Mouse (Mus musculus) urinary bladder, postnatal 10 days (tissue): ENCODE measurements around the gene Nav3.

ENCODE experiments used
- DNase-seq: peaks from one replicate; pipeline ENCODE4 v3.0.0; 2022; ENCODE audit warnings: low spot score

Gene Nav3

GRCm38 (mm10) chr10:109806782-109807493, 649.1 kb downstream of the Nav3 start:
- no peak for DNase-seq

DNA sequence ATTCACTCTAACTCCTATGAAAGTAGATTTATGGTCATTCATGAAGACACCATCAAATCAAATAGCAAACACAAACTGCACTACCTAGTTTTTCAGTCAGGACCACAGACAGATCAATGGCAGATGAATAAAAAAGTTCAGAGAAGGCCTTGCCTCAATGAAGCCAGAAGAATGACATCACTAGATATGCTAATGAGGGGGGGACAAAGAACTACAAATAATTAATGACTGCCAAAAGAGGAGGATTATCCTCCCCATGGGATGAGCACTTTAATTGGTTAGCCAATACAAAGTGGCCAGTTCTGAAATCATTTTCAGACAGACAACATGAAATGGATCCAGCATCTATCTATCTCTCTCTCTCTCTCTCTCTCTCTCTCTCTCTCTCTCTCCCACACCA, 652.6 kb downstream of the Nav3 start:
- no peak for DNase-seq

DNA sequence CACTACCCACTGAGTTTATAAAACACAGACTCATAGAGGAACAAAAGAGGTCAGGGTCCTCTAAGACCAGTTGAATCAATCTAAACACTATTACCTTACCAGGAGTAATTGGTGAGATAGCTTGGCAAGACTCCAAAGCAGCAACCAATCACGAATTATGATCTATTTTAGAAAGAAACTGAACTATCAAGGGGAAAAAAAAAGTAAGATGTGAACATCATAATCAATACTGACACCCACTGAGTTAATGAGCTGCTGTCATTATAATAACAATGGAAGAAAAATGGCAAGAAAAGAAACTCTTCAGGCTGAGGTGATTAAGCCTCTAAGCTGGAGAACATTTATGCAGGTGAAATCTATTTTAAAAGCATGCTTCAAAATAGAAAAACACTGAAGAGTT, 653.8 kb downstream of the Nav3 start:
- no peak for DNase-seq

GRCm38 (mm10) chr10:109799246-109799645, 656.8 kb downstream of the Nav3 start:
- no peak for DNase-seq

- no peak for DNase-seq
Measured at GRCm38 (mm10) chr10:109796981-109797380, 659.0 kb downstream of the Nav3 start.

- no peak for DNase-seq
Measured at GRCm38 (mm10) chr10:109793491-109793890, 662.5 kb downstream of the Nav3 start.

GRCm38 (mm10) chr10:109788728-109789127, 667.3 kb downstream of the Nav3 start:
- DNase-seq, result no peak

GRCm38 (mm10) chr10:109779109-109779508, 676.9 kb downstream of the Nav3 start:
- no peak for DNase-seq

- DNase-seq, result no peak
Measured at GRCm38 (mm10) chr10:109769092-109769491, 686.9 kb downstream of the Nav3 start.

- DNase-seq, result no peak
Measured at GRCm38 (mm10) chr10:109765650-109766049, 690.4 kb downstream of the Nav3 start.

- no peak for DNase-seq
Measured at GRCm38 (mm10) chr10:109764412-109765101, 691.4 kb downstream of the Nav3 start.

DNA sequence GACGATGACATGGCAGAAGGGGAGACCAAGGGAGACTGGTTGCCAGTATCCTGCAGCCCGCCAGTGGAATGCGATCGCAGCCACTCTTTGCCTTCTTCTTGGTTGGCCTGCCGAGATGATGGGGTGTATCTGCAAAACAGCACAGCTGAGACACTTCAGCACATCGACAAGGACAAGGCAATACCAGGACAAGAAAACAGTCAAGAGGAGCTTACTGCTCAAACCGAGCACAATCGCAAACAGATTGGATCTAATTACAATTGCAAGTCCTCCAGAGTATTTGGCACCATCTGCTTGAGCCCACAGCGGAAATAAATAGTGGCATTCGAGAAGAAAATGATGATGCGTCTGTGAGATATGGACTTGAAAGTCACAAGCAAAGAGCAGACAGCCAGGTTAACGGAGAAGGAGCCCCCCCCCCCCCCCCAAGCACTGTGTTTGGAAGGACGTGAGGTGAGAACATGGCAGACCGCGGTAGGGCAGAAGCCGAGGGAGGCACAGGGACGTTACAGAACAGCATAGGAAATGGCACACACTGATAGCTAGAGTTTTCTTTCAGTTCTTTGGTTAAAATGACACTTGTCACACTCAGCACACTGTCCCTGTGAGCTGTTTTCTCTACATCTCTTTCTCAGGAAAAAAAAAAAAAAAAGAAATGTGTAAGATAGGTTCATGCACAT, 696.9 kb downstream of the Nav3 start:
- DNase-seq, result no peak

- DNase-seq, result no peak
Measured at GRCm38 (mm10) chr10:109746901-109747300, 709.1 kb downstream of the Nav3 start.

DNA sequence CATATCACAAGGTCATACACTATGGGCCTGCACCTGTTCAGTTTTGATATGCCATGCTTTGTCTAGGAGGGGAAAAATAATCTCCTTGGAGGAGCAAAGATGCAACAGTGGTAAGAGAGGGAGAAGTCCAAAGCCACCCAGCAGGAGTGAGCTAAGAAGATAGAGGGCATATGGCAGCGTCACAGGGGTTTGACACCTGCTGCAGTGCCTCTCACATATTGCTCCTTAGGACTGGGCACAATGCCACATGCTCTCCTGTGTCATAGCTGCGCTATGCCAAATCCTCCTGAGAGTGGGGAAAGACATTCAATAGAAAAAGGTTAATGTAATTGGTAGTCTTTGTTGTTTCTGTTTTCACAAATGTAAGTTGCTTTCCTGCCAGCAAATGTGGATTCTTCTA, 714.3 kb downstream of the Nav3 start:
- DNase-seq, result no peak

- DNase-seq, result no peak
Measured at GRCm38 (mm10) chr10:109740326-109740725, 715.7 kb downstream of the Nav3 start.

DNA sequence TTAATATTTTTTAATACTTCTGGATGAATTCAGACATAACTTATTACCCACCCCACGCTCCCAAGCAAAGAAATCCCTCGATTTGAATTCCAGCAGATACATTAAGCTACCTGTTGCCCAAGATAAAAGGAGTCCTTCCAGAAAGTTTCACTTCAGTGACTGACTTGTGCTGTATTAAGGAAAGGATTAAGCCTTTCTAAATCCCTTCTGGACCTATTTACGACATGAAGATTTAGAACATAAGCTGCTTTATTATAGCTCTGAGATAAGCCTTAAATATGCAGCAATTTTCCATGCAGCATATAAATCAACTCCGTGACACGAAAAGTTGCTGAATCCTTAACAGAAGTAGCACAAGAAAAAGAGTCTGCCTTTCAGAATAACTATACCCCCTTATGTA, 732.4 kb downstream of the Nav3 start:
- DNase-seq, result no peak

DNA sequence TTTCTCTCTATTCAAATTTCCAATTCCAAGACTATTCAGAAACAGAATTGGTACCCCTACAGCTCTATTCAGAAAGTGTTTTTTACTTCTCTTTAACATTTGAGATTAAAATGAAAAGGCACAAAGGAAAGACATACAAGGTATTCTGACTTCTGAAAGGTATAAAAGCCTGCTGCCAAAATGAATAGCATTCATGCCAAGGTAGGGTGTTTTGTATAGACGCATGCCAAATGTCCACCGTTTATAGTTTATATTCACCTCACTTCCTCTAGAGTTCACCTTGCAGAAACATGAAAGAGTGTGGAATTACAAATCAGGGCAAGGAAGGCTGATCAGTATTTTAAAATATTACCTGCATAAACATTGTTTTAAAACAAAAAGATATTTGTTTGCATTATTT, 737.2 kb downstream of the Nav3 start:
- DNase-seq, result no peak

DNA sequence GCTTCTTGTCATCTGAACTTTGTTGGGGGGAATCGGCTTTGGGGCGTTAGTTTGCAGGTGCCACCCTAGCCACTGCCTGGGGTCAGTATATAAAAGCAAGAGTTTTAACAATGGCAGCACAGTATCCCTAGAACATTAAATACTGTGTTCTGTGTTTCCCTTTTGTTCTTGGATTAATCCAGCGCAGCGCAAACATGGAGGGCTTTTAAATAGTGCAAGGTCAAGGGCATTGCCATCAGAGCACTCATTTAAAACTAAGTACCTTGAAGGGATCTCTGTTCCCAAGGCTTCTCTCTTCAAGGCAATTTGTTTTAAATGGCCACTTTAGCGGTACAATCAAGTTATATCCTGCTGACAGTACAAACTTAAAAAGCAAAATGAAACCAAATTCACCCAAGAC, 737.6 kb downstream of the Nav3 start:
- no peak for DNase-seq

DNA sequence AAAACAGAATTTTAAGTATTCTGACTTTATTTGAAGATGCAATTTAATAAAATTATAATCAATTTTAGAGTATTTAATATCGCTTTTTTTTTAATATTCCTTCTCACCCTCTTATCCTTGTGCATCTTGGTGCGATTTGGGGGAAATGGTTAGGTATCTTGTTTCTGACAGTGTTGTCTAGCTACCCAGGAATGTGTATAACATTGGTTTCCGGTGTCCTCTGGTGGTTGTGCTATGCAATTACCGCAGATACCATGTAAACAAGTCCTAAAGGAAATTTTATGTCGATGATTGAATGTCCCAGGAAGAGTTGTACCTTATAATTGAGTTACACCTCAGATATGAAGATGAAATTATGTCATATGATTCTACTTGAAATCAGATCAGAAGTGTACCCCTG, 743.0 kb downstream of the Nav3 start:
- DNase-seq, result no peak

- no peak for DNase-seq
Measured at GRCm38 (mm10) chr10:109699771-109700335, 756.2 kb downstream of the Nav3 start.

GRCm38 (mm10) chr10:109690564-109690963, 765.4 kb downstream of the Nav3 start:
- no peak for DNase-seq

DNA sequence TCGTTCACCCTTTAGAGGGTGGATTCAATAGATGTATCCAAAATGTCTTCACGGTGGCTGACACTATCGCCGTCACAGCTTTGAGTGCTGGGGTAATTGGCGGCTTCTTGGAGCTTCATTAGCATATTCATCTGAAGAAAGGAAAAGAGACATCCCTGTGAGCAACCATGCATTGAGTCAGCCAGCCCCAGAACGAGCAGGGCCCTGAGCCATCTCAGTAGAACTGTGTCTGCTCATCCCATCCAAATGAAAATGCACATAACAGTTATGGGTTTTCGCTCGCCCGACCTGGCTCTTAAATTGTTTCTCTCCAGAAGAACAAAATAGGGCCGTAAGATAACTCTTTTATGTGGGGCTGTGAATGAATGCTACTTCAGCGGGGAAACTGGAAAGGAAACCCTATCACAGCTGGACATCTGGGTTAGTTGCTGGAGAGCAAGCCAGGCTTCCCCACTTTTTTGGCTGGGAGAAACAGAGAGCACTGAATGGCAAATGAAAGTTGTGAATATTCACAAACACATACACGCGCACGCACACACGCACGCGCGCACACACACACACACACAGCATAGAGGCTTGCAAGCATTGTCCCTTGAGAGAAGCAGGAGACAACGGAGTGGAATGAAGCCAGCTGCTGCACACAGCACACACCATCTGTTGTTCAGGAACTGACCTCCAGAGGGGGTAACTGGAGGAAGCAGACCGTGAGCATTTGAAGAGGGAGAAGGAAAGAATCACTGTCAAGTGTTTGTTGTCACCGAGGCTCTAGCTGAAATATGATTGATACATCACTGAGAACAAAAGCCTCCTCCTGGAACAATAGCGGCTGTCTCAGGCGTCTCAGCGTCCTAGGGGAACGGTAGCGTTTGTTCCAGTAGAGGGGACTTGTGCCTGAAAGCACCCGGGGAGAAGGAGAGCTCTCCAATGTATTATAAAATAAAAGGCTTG, 771.6 kb downstream of the Nav3 start:
- DNase-seq, result no peak
